Mouse (Mus musculus): Measurements from ENCODE around the gene Ola1. TPM values are rescaled to one million over a fixed set of nuclear protein-coding genes. Genes with fewer than 3 reads are reported as not detected.

Ola1 gene
- polyA plus RNA-seq, 2 experiments = 49.7 to 95.4 TPM

GRCm38 (mm10) chr2:73231081-73231480, 12.4 kb upstream of the Ola1 start:
- H3K36me3 ChIP-seq (ENCODE audit: control insufficient read depth, insufficient read depth, low read length) = no peaks in the 10 kb centered on the region
- WGBS = 32% methylated on average over 3 of the region's 3 CpGs
- H3K4me1 ChIP-seq (ENCODE audit: control insufficient read depth, insufficient read depth, low read length) = no peaks in the 10 kb centered on the region
- no peak overlapping the region for H3K4me3 ChIP-seq (replicated peaks; ENCODE audit: low read length)
- no peak overlapping the region for H3K9ac ChIP-seq (ENCODE audit: low read depth, low read length, severe bottlenecking)
- no peak for DNase-seq (ENCODE audit: low spot score)
- H3K27ac ChIP-seq (replicated peaks; ENCODE audit: low read depth, low read length) = no peak overlapping the region
- H3K9me3 ChIP-seq (ENCODE audit: control insufficient read depth, low read length) = no peaks in the 10 kb centered on the region
- no peak overlapping the region for H3K4me2 ChIP-seq (replicated peaks; ENCODE audit: low read depth, low read length, severe bottlenecking)
- no peak for ATAC-seq (ENCODE audit: low FRiP score, low read depth)
- H3K27me3 ChIP-seq (ENCODE audit: control insufficient read depth, insufficient read depth, low read length) = no peaks in the 10 kb centered on the region
- TF ChIP-seq POLR2A (IDR thresholded peaks at IDR 0.05; ENCODE audit: borderline replicate concordance, extremely low read depth, insufficient read depth, insufficient read length) = no peak

GRCm38 (mm10) chr2:73213871-73214659, 4.7 kb downstream of the Ola1 start:
- H3K4me2 ChIP-seq (replicated peaks; ENCODE audit: low read depth, low read length, severe bottlenecking) = peak overlapping the region; percentile 93
- no peak overlapping the region for H3K27ac ChIP-seq (replicated peaks; ENCODE audit: low read depth, low read length)
- DNase-seq (ENCODE audit: low spot score) (peak; percentile 89), ATAC-seq (ENCODE audit: low FRiP score, low read depth) (peak; percentile 99)
- H3K27me3 ChIP-seq (ENCODE audit: control insufficient read depth, insufficient read depth, low read length) = no peaks in the 10 kb centered on the region
- H3K4me3 ChIP-seq (replicated peaks; ENCODE audit: low read length) = peak overlapping the region; percentile 86
- H3K4me1 ChIP-seq (ENCODE audit: control insufficient read depth, insufficient read depth, low read length) = peaks cover 7% of the 10 kb centered on the region; the same call in 1 of the 2 replicates
- WGBS = 2% methylated on average over 38 of the region's 68 CpGs
- H3K9ac ChIP-seq (ENCODE audit: low read depth, low read length, severe bottlenecking) = peak overlapping the region; percentile 82
- H3K36me3 ChIP-seq (ENCODE audit: control insufficient read depth, insufficient read depth, low read length) = peaks cover 11% of the 10 kb centered on the region; the same call in 1 of the 2 replicates
- TF ChIP-seq POLR2A (IDR thresholded peaks at IDR 0.05; ENCODE audit: borderline replicate concordance, extremely low read depth, insufficient read depth, insufficient read length) = 0 out of 2 replicates have a peak, but pooled peaks have one; percentile 38
- H3K9me3 ChIP-seq (ENCODE audit: control insufficient read depth, low read length) = no peaks in the 10 kb centered on the region

GRCm38 (mm10) chr2:73213539-73213870, 5.2 kb downstream of the Ola1 start:
- Histone ChIP-seq H3K36me3 (ENCODE audit: control insufficient read depth, insufficient read depth, low read length) (peaks cover 11% of the 10 kb centered on the region; the same call in 1 of the 2 replicates), H3K9me3 (ENCODE audit: control insufficient read depth, low read length) (no peaks in the 10 kb centered on the region), H3K27me3 (ENCODE audit: control insufficient read depth, insufficient read depth, low read length) (no peaks in the 10 kb centered on the region), H3K9ac (ENCODE audit: low read depth, low read length, severe bottlenecking) (peak overlapping the region; percentile 82), H3K27ac (replicated peaks; ENCODE audit: low read depth, low read length) (no peak overlapping the region), H3K4me3 (replicated peaks; ENCODE audit: low read length) (peak overlapping the region; percentile 86), H3K4me1 (ENCODE audit: control insufficient read depth, insufficient read depth, low read length) (peaks cover 7% of the 10 kb centered on the region; the same call in 1 of the 2 replicates), H3K4me2 (replicated peaks; ENCODE audit: low read depth, low read length, severe bottlenecking) (peak overlapping the region; percentile 93)
- ATAC-seq (ENCODE audit: low FRiP score, low read depth) = no peak
- WGBS = 23% methylated on average over 7 of the region's 7 CpGs
- TF ChIP-seq POLR2A (IDR thresholded peaks at IDR 0.05; ENCODE audit: borderline replicate concordance, extremely low read depth, insufficient read depth, insufficient read length) = no peak
- DNase-seq (ENCODE audit: low spot score) = no peak

- 88% methylated on average over 6 of the region's 6 CpGs for WGBS
- Histone ChIP-seq H3K27ac (replicated peaks; ENCODE audit: low read depth, low read length) (no peak overlapping the region), H3K9ac (ENCODE audit: low read depth, low read length, severe bottlenecking) (no peak overlapping the region), H3K4me3 (replicated peaks; ENCODE audit: low read length) (no peak overlapping the region), H3K4me1 (ENCODE audit: control insufficient read depth, insufficient read depth, low read length) (no peaks in the 10 kb centered on the region), H3K4me2 (replicated peaks; ENCODE audit: low read depth, low read length, severe bottlenecking) (no peak overlapping the region), H3K27me3 (ENCODE audit: control insufficient read depth, insufficient read depth, low read length) (no peaks in the 10 kb centered on the region), H3K9me3 (ENCODE audit: control insufficient read depth, low read length) (no peaks in the 10 kb centered on the region), H3K36me3 (ENCODE audit: control insufficient read depth, insufficient read depth, low read length) (peaks cover 6% of the 10 kb centered on the region; the same call in 1 of the 2 replicates)
- no peak for TF ChIP-seq POLR2A (IDR thresholded peaks at IDR 0.05; ENCODE audit: borderline replicate concordance, extremely low read depth, insufficient read depth, insufficient read length)
- no peak for ATAC-seq (ENCODE audit: low FRiP score, low read depth)
- no peak for DNase-seq (ENCODE audit: low spot score)
Observed at GRCm38 (mm10) chr2:73204328-73204727, 14.4 kb downstream of the Ola1 start.

- no peak overlapping the region for H3K9ac ChIP-seq (ENCODE audit: low read depth, low read length, severe bottlenecking)
- WGBS = 82% methylated on average over 2 of the region's 2 CpGs
- H3K4me1 ChIP-seq (ENCODE audit: control insufficient read depth, insufficient read depth, low read length) = peaks cover 8% of the 10 kb centered on the region; the same call in 1 of the 2 replicates
- DNase-seq (ENCODE audit: low spot score) = peak; percentile 27
- no peaks in the 10 kb centered on the region for H3K36me3 ChIP-seq (ENCODE audit: control insufficient read depth, insufficient read depth, low read length)
- H3K4me3 ChIP-seq (replicated peaks; ENCODE audit: low read length) = no peak overlapping the region
- no peak overlapping the region for H3K4me2 ChIP-seq (replicated peaks; ENCODE audit: low read depth, low read length, severe bottlenecking)
- ATAC-seq (ENCODE audit: low FRiP score, low read depth) = no peak
- no peaks in the 10 kb centered on the region for H3K9me3 ChIP-seq (ENCODE audit: control insufficient read depth, low read length)
- H3K27me3 ChIP-seq (ENCODE audit: control insufficient read depth, insufficient read depth, low read length) = no peaks in the 10 kb centered on the region
- H3K27ac ChIP-seq (replicated peaks; ENCODE audit: low read depth, low read length) = no peak overlapping the region
- TF ChIP-seq POLR2A (IDR thresholded peaks at IDR 0.05; ENCODE audit: borderline replicate concordance, extremely low read depth, insufficient read depth, insufficient read length) = no peak
Observed at GRCm38 (mm10) chr2:73188488-73188887, 30.2 kb downstream of the Ola1 start.

Data from limb, embryonic 14.5 days (tissue).